Mouse (Mus musculus) erythroblast, embryonic 14.5 days (primary cell): ENCODE results near the gene Prdm1.

Source experiments
- GATA1 ChIP-seq: IDR thresholded peaks from 2 replicates; pipeline ENCODE4 v1.6.1; 2012; ENCODE audit warnings: low read length, inconsistent platforms, mixed read lengths
- TAL1 ChIP-seq: IDR thresholded peaks from 3 replicates; pipeline ENCODE4 v1.6.1; 2012; ENCODE audit warnings: low read length, inconsistent platforms, mixed read lengths

- TF ChIP-seq GATA1 (no peak), TAL1 (no peak)
Measured at GRCm38 (mm10) chr10:44490899-44491422, 37.3 kb downstream of the Prdm1 start.
